Mouse (Mus musculus) forebrain, embryonic 15.5 days (tissue): ENCODE results near the gene Ezh1. TPM values are rescaled to one million over a fixed set of nuclear protein-coding genes. Genes with fewer than 3 reads are reported as not detected.
A peak's percentile ranks its signal among the peaks of the same experiment; 100 is the strongest.

ENCODE experiments used
- ATAC-seq: fragments of 200-750 bp; cut with Nextera tagmentation; replicated peaks from 2 replicates; pipeline ENCODE4 v1.8.0; 2017; ENCODE audit warnings: mild to moderate bottlenecking, moderate TSS enrichment, moderate library complexity
- H3K27ac ChIP-seq: fragments of 300-500 bp; sonication (generic); replicated peaks from 2 replicates; pipeline ENCODE4 v1.5.1; 2015; ENCODE audit warnings: mild to moderate bottlenecking, inconsistent platforms
- H3K27me3 ChIP-seq: fragments of 300-500 bp; sonication (generic); 2 replicates; pipeline ENCODE4 v1.6.1; 2015; ENCODE audit warnings: inconsistent platforms
- H3K36me3 ChIP-seq: fragments of 300-500 bp; sonication (generic); 2 replicates; pipeline ENCODE4 v1.6.1; 2015; ENCODE audit warnings: mild to moderate bottlenecking, inconsistent platforms
- H3K4me1 ChIP-seq: fragments of 300-500 bp; sonication (generic); 2 replicates; pipeline ENCODE4 v1.6.1; 2015; ENCODE audit warnings: inconsistent platforms
- H3K4me2 ChIP-seq: fragments of 300-500 bp; sonication (generic); replicated peaks from 2 replicates; pipeline ENCODE4 v1.6.1; 2015; ENCODE audit warnings: mild to moderate bottlenecking, inconsistent platforms
- H3K4me3 ChIP-seq: fragments of 300-500 bp; sonication (generic); 2 replicates; pipeline ENCODE4 v1.5.1; 2015; ENCODE audit warnings: mild to moderate bottlenecking, inconsistent platforms
- H3K9ac ChIP-seq: fragments of 300-500 bp; sonication (generic); replicated peaks from 2 replicates; pipeline ENCODE4 v1.6.1; 2015; ENCODE audit warnings: mild to moderate bottlenecking, inconsistent platforms
- H3K9me3 ChIP-seq: fragments of 300-500 bp; sonication (generic); 2 replicates; pipeline ENCODE4 v1.6.1; 2016; ENCODE audit warnings: inconsistent platforms
- WGBS: fragments of 180-500 bp; shearing (Covaris S2); methylation state at CpG from one replicate; pipeline ENCODE4 v1.1.7; 2015; ENCODE audit warnings: mixed read lengths; 5-methylcytosine and 5-hydroxymethylcytosine counted together
- polyA plus RNA-seq: library from polyadenylated mRNA; unstranded; fragments of >200 nt; fragmentation: Nextera tagmentation; extraction: Ambion mirVana; gene quantifications from 2 replicates; pipeline ENCODE4 v1.2.1, GENCODE M21; 2015

Gene Ezh1
- polyA plus RNA-seq, 1 experiment from 2014 or later: 19.6 TPM

DNA sequence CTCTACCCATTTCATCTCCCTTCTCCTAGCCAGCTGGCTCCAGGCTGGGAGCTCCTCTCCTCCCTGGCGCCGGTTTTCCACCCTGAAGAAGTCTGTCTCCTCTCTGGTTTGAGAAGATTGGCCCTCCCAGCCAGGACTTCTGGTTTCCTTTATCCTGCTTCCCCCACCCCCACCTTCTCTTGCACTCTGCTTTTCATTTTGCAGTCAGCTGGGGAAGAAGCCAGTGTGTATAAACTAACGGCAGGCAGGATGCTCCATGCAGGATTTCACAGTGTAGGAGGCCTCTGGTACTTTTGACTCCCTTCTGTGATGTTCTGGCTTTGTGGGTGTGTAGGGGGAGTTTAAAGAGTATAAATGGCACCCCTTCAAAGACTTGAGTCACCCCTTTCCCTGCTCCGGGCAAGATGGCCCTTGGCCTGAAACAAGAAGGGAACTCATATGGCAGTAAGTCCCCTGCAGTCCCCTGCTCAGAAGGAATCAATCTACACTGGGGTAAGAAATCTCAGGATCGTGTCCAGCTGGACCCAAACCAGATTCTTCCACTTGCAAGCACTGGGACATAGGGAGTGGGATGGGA, 11.9 kb upstream of the Ezh1 start:
- H3K9ac ChIP-seq: no peak overlapping the region
- H3K4me1 ChIP-seq: no peaks in the 10 kb centered on the region
- no peaks in the 10 kb centered on the region for H3K9me3 ChIP-seq
- no peaks in the 10 kb centered on the region for H3K36me3 ChIP-seq
- ATAC-seq: no peak
- no peak overlapping the region for H3K4me2 ChIP-seq
- no peaks in the 10 kb centered on the region for H3K27me3 ChIP-seq
- H3K27ac ChIP-seq: no peak overlapping the region
- 45% methylated on average over 5 of the region's 5 CpGs for WGBS
- no peak overlapping the region for H3K4me3 ChIP-seq

DNA sequence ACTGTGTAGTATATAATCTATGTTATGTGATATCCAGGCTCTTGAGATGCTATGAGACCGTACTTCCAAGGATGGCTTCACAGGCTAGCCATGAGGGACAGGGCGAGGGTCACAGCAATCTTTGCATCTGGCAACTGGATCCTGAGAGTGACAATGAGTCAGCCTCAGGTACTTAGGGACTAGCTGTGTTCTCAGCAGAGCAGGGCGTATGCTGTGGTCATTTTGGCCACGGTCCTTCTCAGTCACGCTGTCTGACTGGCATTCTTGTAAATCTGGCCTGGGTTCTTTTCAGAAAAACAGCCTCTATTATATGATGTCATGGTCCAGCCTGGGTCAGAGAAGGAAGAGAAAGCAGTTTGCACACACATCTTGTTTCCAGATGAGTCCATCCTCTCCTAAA, 10.5 kb upstream of the Ezh1 start:
- Histone ChIP-seq H3K9me3 (no peaks in the 10 kb centered on the region), H3K27ac (no peak overlapping the region), H3K4me3 (no peak overlapping the region), H3K36me3 (no peaks in the 10 kb centered on the region), H3K4me2 (no peak overlapping the region), H3K4me1 (no peaks in the 10 kb centered on the region), H3K27me3 (no peaks in the 10 kb centered on the region), H3K9ac (no peak overlapping the region)
- WGBS: 95% methylated on average over 5 of the region's 5 CpGs
- no peak for ATAC-seq

DNA sequence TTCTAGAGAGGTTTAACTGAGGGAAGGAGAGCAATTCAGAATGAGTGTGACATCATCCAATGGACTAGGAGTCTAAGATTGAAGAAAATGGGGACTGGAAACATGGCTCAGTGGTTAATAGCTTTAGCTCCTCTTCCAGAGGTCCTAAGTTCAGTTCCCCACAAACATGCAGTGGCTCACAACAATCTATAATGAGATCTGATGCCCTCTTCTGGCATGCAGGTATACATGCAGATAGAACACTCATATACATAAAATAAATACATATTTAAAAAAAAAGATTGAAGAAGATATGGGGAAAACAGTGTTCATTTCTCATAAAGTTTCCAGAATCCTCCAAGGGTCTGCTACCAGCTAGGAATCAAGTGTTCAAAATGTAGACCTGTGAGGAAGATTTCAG, 9.2 kb upstream of the Ezh1 start:
- ATAC-seq: no peak
- H3K36me3 ChIP-seq: no peaks in the 10 kb centered on the region
- no peaks in the 10 kb centered on the region for H3K9me3 ChIP-seq
- no peak overlapping the region for H3K27ac ChIP-seq
- H3K27me3 ChIP-seq: no peaks in the 10 kb centered on the region
- H3K4me1 ChIP-seq: peaks cover 8% of the 10 kb centered on the region
- H3K4me3 ChIP-seq: no peak overlapping the region
- no peak overlapping the region for H3K4me2 ChIP-seq
- no peak overlapping the region for H3K9ac ChIP-seq

DNA sequence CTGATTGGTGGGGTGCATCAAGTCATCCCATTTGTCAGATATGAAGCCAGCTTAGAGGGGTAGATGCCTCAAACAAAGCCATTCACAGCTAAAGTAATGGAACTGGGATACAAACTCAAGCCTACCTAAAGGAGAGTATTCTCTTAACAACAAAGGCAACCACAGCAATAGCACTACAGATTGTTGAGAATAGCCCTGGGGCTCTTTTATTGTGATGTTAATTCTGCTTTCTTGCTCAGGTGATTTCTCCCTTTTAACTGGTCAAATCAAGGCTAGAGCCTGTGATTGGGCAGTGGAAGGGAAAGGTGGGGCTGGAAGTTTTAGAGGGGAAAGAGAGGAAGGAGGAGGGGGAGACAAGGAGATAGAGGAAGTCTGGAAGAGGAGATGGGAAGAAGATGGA, 7.9 kb upstream of the Ezh1 start:
- peaks cover 19% of the 10 kb centered on the region for H3K4me1 ChIP-seq
- no peaks in the 10 kb centered on the region for H3K27me3 ChIP-seq
- no peak overlapping the region for H3K4me3 ChIP-seq
- H3K27ac ChIP-seq: no peak overlapping the region
- ATAC-seq: no peak
- no peaks in the 10 kb centered on the region for H3K9me3 ChIP-seq
- H3K4me2 ChIP-seq: no peak overlapping the region
- H3K36me3 ChIP-seq: no peaks in the 10 kb centered on the region
- H3K9ac ChIP-seq: no peak overlapping the region

DNA sequence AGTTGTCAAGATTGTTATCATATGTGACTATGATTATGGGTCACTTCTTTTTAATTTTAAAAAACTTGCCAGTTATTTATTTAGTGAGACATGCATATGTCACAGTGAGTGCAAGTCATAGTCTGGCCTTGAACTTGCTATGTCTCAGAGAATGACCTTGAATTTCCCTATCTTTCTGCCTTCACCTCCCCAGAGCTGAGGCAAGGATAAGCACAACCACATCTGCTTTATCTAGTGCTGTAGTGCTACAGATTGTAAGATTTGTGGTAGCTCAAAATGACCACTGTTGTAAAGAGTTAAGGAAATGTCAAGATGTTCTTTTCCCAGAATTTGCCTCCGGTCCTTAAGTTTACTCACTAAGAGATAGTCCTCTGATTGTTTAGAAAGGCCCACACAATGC, 7.0 kb upstream of the Ezh1 start:
- 93% methylated on average over 1 of the region's 1 CpGs for WGBS
- H3K27me3 ChIP-seq: no peaks in the 10 kb centered on the region
- H3K4me3 ChIP-seq: no peak overlapping the region
- peaks cover 21% of the 10 kb centered on the region for H3K4me1 ChIP-seq
- H3K9me3 ChIP-seq: no peaks in the 10 kb centered on the region
- no peak overlapping the region for H3K9ac ChIP-seq
- H3K36me3 ChIP-seq: no peaks in the 10 kb centered on the region
- H3K27ac ChIP-seq: no peak overlapping the region
- ATAC-seq: no peak
- no peak overlapping the region for H3K4me2 ChIP-seq

DNA sequence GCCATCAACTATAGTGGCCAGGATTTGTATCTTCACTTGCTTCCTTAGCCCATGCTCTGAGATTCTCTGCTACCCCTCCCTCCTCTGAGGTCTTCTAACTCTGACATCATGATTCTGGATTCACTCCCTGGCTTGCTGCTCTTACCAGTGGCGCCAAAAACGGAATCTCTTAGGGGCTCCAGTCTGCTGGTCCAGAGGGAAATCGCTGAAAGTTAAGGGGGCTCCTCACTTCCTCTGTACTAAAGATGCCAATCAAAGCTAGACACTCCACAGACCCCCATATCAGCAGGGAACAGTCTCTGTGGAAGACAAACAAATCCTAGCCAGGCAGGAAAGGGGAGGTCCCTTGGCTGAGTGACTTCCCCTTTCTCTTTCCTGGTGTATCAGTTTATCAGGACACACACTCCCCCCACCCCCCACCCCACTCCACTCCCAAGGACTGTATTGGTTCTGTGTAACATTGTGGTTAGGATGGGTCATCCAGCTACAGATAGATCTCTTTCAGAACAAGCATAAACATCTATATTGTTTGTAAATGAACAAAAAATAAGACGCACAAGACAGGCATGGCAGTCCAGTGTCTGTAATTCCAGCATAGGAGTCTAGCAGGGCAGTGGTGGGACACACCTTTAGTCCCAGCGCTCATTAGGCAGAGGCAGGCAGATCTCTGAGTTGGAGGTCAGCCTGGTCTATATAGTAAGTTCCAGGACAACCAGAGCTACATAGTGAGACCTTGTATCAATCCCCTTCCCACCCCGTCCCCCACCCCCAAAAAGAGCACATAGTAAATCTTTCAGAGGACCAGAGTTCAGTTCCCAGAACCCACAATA, 6.0 kb upstream of the Ezh1 start:
- 66% methylated on average over 6 of the region's 6 CpGs for WGBS
- Histone ChIP-seq H3K9ac (no peak overlapping the region), H3K4me3 (no peak overlapping the region), H3K36me3 (no peaks in the 10 kb centered on the region), H3K27me3 (no peaks in the 10 kb centered on the region), H3K4me2 (no peak overlapping the region), H3K4me1 (peaks cover 21% of the 10 kb centered on the region), H3K9me3 (no peaks in the 10 kb centered on the region), H3K27ac (0 out of 2 replicates have a peak overlapping the region, but pooled peaks have one; percentile 34)
- ATAC-seq: no peak

DNA sequence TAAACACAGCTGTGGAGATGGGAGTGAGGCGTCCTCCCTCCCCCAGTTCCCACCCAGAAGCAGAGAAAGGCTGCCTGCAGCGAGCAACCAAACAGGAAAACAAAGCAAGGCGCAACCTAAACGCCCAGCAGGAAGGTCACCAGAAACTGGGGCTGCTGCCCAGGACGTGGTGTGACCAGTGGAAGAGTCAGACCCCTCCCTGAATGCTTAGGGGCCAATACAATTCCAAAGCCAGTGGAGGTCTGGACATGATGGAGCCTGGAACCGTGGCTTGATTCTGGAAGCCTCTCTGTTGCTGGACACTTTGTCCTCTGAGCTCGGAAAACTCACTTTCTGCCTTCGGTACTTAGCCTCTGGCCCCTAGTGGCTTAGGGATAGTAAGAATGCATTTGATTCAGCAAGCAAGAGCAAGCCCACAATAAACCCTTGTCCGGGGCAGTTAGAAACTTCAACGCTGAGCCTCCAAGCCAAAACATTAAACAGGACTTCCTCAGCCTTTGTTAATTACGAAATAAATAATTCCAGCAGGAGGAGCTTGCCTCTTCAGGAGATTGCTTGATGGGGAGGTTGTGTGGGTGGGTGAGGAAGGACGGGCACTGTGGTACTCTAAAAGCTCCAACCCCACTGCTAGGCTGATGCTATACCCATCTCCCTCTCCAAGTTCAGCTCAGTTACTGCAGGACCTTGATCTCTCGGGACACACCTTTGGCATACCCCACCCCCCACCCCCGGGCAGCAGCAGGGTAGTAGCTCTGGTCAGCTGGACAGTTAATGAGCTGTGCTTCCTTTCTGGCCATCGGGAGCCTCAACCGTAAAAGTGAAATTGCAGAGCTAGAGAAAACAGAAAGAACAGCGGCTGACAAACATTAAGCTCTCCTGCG, 5.0 kb upstream of the Ezh1 start:
- no peak for ATAC-seq
- Histone ChIP-seq H3K36me3 (no peaks in the 10 kb centered on the region), H3K4me2 (no peak overlapping the region), H3K4me1 (peaks cover 24% of the 10 kb centered on the region), H3K4me3 (no peak overlapping the region), H3K9me3 (no peaks in the 10 kb centered on the region), H3K27ac (peak overlapping the region; percentile 34), H3K27me3 (no peaks in the 10 kb centered on the region), H3K9ac (no peak overlapping the region)
- WGBS: 17% methylated on average over 18 of the region's 18 CpGs

DNA sequence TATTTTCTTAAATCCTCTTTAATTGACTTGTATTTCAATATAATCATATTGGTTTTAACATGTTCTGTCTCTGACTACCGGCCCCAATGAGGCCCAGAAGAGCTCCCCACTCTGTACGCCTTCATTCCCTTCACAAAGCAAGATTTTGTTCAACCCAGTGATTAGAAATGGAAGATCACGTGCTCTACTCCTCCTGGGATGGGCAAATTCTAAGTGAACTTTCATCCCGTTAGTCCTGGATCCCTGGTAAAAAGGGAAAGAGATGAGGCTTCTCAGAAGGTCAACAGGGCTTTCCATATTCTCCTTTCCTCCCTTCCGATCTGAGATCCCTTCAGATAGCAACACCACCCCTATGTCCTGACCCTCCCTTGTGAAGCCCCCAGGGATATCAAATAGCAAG, 4.3 kb upstream of the Ezh1 start:
- Histone ChIP-seq H3K27ac (peak overlapping the region; percentile 34), H3K4me2 (no peak overlapping the region), H3K4me3 (no peak overlapping the region), H3K36me3 (no peaks in the 10 kb centered on the region), H3K9me3 (no peaks in the 10 kb centered on the region), H3K4me1 (peaks cover 27% of the 10 kb centered on the region), H3K27me3 (no peaks in the 10 kb centered on the region), H3K9ac (no peak overlapping the region)
- WGBS: 18% methylated on average over 5 of the region's 5 CpGs
- ATAC-seq: no peak

DNA sequence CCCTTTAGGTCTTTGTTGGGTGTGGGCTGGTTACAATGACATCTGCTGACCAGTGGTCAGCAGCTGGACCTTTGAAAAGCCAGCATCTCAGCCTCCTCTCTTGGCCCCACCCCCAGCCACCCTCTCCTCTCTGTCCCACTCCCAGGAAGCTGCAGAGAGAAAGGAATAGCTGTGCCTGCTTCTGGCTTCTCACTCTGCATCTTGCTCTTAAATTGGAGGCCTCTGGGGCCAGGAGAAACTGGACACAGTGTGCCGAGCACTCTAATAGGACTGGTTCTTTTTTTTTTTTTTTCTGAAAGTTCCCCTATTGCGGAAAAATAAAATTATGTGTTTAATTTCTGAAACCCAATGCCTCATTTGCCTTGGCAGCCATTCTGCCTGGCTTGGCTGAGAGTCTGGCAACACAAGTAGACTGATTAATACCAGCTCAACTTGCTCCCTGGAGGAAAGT, 3.8 kb upstream of the Ezh1 start:
- H3K27me3 ChIP-seq: no peaks in the 10 kb centered on the region
- H3K36me3 ChIP-seq: no peaks in the 10 kb centered on the region
- peak overlapping the region; percentile 34 for H3K27ac ChIP-seq
- 25% methylated on average over 2 of the region's 2 CpGs for WGBS
- H3K4me3 ChIP-seq: no peak overlapping the region
- no peak overlapping the region for H3K4me2 ChIP-seq
- no peaks in the 10 kb centered on the region for H3K9me3 ChIP-seq
- ATAC-seq: no peak
- no peak overlapping the region for H3K9ac ChIP-seq
- peaks cover 31% of the 10 kb centered on the region for H3K4me1 ChIP-seq

DNA sequence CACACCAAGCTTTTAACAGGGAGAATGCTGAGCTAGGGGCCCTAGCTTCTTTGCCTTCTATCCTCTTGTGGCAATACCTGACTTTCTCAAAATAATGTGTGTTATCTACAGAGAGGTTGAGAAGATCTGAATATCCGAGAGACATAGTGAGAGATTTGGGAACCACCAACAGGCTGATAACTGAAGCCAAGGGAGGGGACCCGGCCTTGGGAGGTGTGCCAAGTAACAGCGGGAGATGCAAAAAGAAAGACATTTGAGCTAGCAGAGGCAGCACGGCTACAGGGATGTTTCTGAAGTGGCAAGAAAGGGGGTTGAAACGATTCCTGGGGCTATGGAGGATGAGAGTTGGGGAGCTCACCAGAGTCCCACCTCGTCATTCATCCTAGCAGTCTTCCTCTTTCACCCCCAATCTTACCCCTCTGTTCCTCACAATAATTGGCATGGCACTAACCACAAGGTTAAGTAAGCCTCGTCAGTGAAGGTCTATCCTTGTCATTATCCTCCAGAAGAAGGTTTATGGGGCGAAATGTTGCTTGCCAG, 3.2 kb upstream of the Ezh1 start:
- Histone ChIP-seq H3K27ac (no peak overlapping the region), H3K9ac (no peak overlapping the region), H3K4me1 (peaks cover 32% of the 10 kb centered on the region), H3K4me2 (no peak overlapping the region), H3K9me3 (no peaks in the 10 kb centered on the region), H3K4me3 (no peak overlapping the region), H3K36me3 (no peaks in the 10 kb centered on the region), H3K27me3 (no peaks in the 10 kb centered on the region)
- 25% methylated on average over 8 of the region's 8 CpGs for WGBS
- no peak for ATAC-seq

DNA sequence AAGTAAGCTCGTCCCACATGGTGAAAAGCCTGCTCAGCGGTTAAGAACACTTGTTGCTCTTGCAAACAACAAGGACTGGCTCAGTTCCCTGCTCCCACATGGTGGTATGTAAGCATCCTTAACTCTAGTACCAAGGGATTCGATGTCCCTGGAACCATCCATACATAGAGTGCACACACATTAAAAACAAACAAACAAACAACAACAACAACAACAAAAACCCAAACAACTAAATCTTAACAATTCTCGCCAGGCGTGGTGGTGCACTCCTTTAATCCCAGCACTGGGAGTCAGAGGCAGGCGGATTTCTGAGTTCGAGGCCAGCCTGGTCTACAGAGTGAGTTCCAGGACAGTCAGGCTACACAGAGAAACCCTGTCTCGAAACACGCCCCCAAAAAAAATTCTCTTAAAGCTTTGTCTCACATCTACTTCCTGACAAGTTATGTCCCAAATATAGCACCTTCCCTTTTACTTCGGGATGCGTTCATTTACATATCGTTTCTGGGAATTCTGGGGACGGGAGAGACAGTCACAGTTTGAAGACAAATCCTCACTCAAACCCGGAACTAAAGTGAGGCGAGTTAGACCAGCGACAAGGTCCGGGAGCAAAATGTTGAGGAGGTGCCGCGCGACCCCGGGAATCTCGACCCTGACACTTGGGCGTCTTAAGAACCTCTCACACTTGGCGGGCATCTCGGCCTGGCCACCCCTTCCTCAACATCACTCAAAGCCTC, 765 bp downstream of the Ezh1 start:
- Histone ChIP-seq H3K4me3 (peak overlapping the region; percentile 71), H3K27ac (no peak overlapping the region), H3K4me1 (peaks cover 24% of the 10 kb centered on the region), H3K27me3 (no peaks in the 10 kb centered on the region), H3K9me3 (no peaks in the 10 kb centered on the region), H3K9ac (peak overlapping the region; percentile 63), H3K36me3 (no peaks in the 10 kb centered on the region), H3K4me2 (peak overlapping the region; percentile 95)
- no peak for ATAC-seq
- WGBS: 18% methylated on average over 25 of the region's 25 CpGs
